Mouse (Mus musculus) ES-E14 (cell line): ENCODE data around the gene Pdyn.

Source experiments
- MAFK ChIP-seq: IDR thresholded peaks from 2 replicates; pipeline ENCODE4 v1.6.1; 2014; ENCODE audit warnings: mild to moderate bottlenecking, low read depth, low read length, inconsistent platforms; ENCODE audit not compliant: insufficient read depth
- ZNF384 ChIP-seq: IDR thresholded peaks from 2 replicates; pipeline ENCODE4 v1.6.1; 2012; ENCODE audit warnings: low read depth, low read length, inconsistent platforms

GRCm38 (mm10) chr2:129699484-129700158, at the start of gene Pdyn:
- TF ChIP-seq MAFK (no peak), ZNF384 (no peak)
